Mouse (Mus musculus): ENCODE results near the gene Mterf4. TPM values are rescaled to one million over a fixed set of nuclear protein-coding genes. Genes with fewer than 3 reads are reported as not detected.

Mterf4 gene
- polyA plus RNA-seq, 1 experiment from 2014 or later, result 34.7 TPM

- no peaks in the 10 kb centered on the region for H3K4me1 ChIP-seq
- ATAC-seq (ENCODE audit: low FRiP score, low read depth), result no peak
- H3K9ac ChIP-seq (replicated peaks), result no peak overlapping the region
- no peaks in the 10 kb centered on the region for H3K9me3 ChIP-seq
- H3K36me3 ChIP-seq, result no peaks in the 10 kb centered on the region
- H3K4me3 ChIP-seq, result no peak overlapping the region
- WGBS, result 92% methylated on average over 7 of the region's 7 CpGs
- no peaks in the 10 kb centered on the region for H3K27me3 ChIP-seq
- no peak overlapping the region for H3K4me2 ChIP-seq (replicated peaks)
- no peak overlapping the region for H3K27ac ChIP-seq (replicated peaks)
Measured at GRCm38 (mm10) chr1:93255761-93256160, 50.0 kb downstream of the Mterf4 start.

GRCm38 (mm10) chr1:93252586-93252985, 53.1 kb downstream of the Mterf4 start:
- no peaks in the 10 kb centered on the region for H3K27me3 ChIP-seq
- H3K27ac ChIP-seq (replicated peaks), result no peak overlapping the region
- 51% methylated on average over 2 of the region's 2 CpGs for WGBS

More at GRCm38 (mm10) chr1:93252586-93252985, 53.1 kb downstream of the Mterf4 start:
- no peak overlapping the region for H3K9ac ChIP-seq (replicated peaks)
- H3K4me2 ChIP-seq (replicated peaks), result no peak overlapping the region
- H3K9me3 ChIP-seq, result no peaks in the 10 kb centered on the region
- H3K4me1 ChIP-seq, result no peaks in the 10 kb centered on the region
- no peak overlapping the region for H3K4me3 ChIP-seq
- H3K36me3 ChIP-seq, result no peaks in the 10 kb centered on the region
- ATAC-seq (ENCODE audit: low FRiP score, low read depth), result no peak

Small RNA genes lying within 50 kb of the gene (microRNA-seq; reads per million reads assigned to microRNA genes)
- gene Mir6345, result not detected
- not detected for gene Mir6901
- gene Mir6902, result not detected

Other genes starting within 250 kb of the Mterf4 start
- 125 and 126 TPM in 2 replicates for gene Kif1a, start 204.0 kb downstream of the Mterf4 start, polyA plus RNA-seq (2016; fragmentation: Nextera tagmentation; extraction: Ambion mirVana)
- gene Agxt, start 170.7 kb downstream of the Mterf4 start, polyA plus RNA-seq (2016; fragmentation: Nextera tagmentation; extraction: Ambion mirVana), result not detected in 2 replicates
- gene 2310007B03Rik, start 145.0 kb downstream of the Mterf4 start, polyA plus RNA-seq (2016; fragmentation: Nextera tagmentation; extraction: Ambion mirVana), result 0.25 and 0.32 TPM in 2 replicates
- gene Crocc2, start 137.2 kb downstream of the Mterf4 start, polyA plus RNA-seq (2016; fragmentation: Nextera tagmentation; extraction: Ambion mirVana), result 0.16 and 0.18 TPM in 2 replicates
- gene Sned1, start 70.1 kb downstream of the Mterf4 start, polyA plus RNA-seq (2016; fragmentation: Nextera tagmentation; extraction: Ambion mirVana), result 13.1 and 15.3 TPM in 2 replicates
- gene Ppp1r7, start 36.9 kb upstream of the Mterf4 start, polyA plus RNA-seq (2016; fragmentation: Nextera tagmentation; extraction: Ambion mirVana), result 78.7 and 81.9 TPM in 2 replicates
- 19.1 and 20.3 TPM in 2 replicates for gene Pask, start 37.6 kb upstream of the Mterf4 start, polyA plus RNA-seq (2016; fragmentation: Nextera tagmentation; extraction: Ambion mirVana)
- gene Ano7, start 68.0 kb upstream of the Mterf4 start, polyA plus RNA-seq (2016; fragmentation: Nextera tagmentation; extraction: Ambion mirVana), result 0.13 and 0.17 TPM in 2 replicates
- gene Hdlbp, start 172.9 kb upstream of the Mterf4 start, polyA plus RNA-seq (2016; fragmentation: Nextera tagmentation; extraction: Ambion mirVana), result 96.3 and 104 TPM in 2 replicates
- gene Farp2, start 206.2 kb upstream of the Mterf4 start, polyA plus RNA-seq (2016; fragmentation: Nextera tagmentation; extraction: Ambion mirVana), result 5.5 and 5.7 TPM in 2 replicates

Data from midbrain, embryonic 12.5 days (tissue).